Mouse (Mus musculus) embryonic facial prominence, embryonic 15.5 days (tissue): ENCODE results near the gene Adm. TPM values are rescaled to one million over a fixed set of nuclear protein-coding genes. Genes with fewer than 3 reads are reported as not detected.
A peak's percentile ranks its signal among the peaks of the same experiment; 100 is the strongest.

Source experiments
- ATAC-seq: fragments of 200-750 bp; cut with Nextera tagmentation; 2 replicates; pipeline ENCODE4 v1.8.0; 2017; ENCODE audit warnings: low read depth, moderate TSS enrichment; ENCODE audit not compliant: insufficient number of reproducible peaks, low FRiP score, low TSS enrichment
- H3K27ac ChIP-seq: fragments of 300-500 bp; sonication (generic); replicated peaks from 2 replicates; pipeline ENCODE4 v1.5.1; 2015; ENCODE audit warnings: mild to moderate bottlenecking, inconsistent platforms
- H3K27me3 ChIP-seq: fragments of 300-500 bp; sonication (generic); 2 replicates; pipeline ENCODE4 v1.6.1; 2015; ENCODE audit warnings: inconsistent platforms
- H3K36me3 ChIP-seq: fragments of 300-500 bp; sonication (generic); 2 replicates; pipeline ENCODE4 v1.6.1; 2015; ENCODE audit warnings: mild to moderate bottlenecking, inconsistent platforms
- H3K4me1 ChIP-seq: fragments of 300-500 bp; sonication (generic); 2 replicates; pipeline ENCODE4 v1.6.1; 2015; ENCODE audit warnings: inconsistent platforms
- H3K4me2 ChIP-seq: fragments of 300-500 bp; sonication (generic); replicated peaks from 2 replicates; pipeline ENCODE4 v1.6.1; 2015; ENCODE audit warnings: mild to moderate bottlenecking, inconsistent platforms
- H3K4me3 ChIP-seq: fragments of 300-500 bp; sonication (generic); replicated peaks from 2 replicates; pipeline ENCODE4 v1.5.1; 2015; ENCODE audit warnings: mild to moderate bottlenecking, inconsistent platforms
- H3K9ac ChIP-seq: fragments of 300-500 bp; sonication (generic); 2 replicates; pipeline ENCODE4 v1.6.1; 2015; ENCODE audit warnings: inconsistent platforms
- H3K9me3 ChIP-seq: fragments of 300-500 bp; sonication (generic); replicated peaks from 2 replicates; pipeline ENCODE4 v1.6.1; 2016; ENCODE audit warnings: inconsistent platforms
- WGBS: fragments of 180-500 bp; shearing (Covaris S2); methylation state at CpG from one replicate; pipeline ENCODE4 v1.1.7; 2015; 5-methylcytosine and 5-hydroxymethylcytosine counted together
- polyA plus RNA-seq: library from polyadenylated mRNA; unstranded; fragments of >200 nt; fragmentation: Nextera tagmentation; extraction: Ambion mirVana; gene quantifications from 2 replicates; pipeline ENCODE4 v1.2.1, GENCODE M21; 2015

Gene Adm
- polyA plus RNA-seq, 1 experiment from 2014 or later = 5.5 TPM

- 66% methylated on average over 6 of the region's 6 CpGs for WGBS
- H3K9me3 ChIP-seq = no peaks in the 10 kb centered on the region
These were observed 40.8 kb downstream of the Adm start for GRCm38 (mm10) chr7:110668247-110668646.

GRCm38 (mm10) chr7:110668756-110669155 is 41.3 kb downstream of the Adm start:
- Histone ChIP-seq H3K9ac (no peak overlapping the region), H3K27me3 (no peaks in the 10 kb centered on the region), H3K4me2 (no peak overlapping the region), H3K27ac (peak overlapping the region; percentile 58), H3K4me1 (0 out of 2 replicates have a peak, but pooled peaks cover 4% of the 10 kb centered on the region), H3K9me3 (no peaks in the 10 kb centered on the region), H3K36me3 (no peaks in the 10 kb centered on the region), H3K4me3 (no peak overlapping the region)
- 22% methylated on average over 5 of the region's 5 CpGs for WGBS
- ATAC-seq = peak; percentile 47; the same call in 1 of the 2 replicates

More at GRCm38 (mm10) chr7:110668247-110668646, 40.8 kb downstream of the Adm start:
- Histone ChIP-seq H3K9ac (no peak overlapping the region), H3K36me3 (no peaks in the 10 kb centered on the region), H3K27me3 (no peaks in the 10 kb centered on the region), H3K27ac (peak overlapping the region; percentile 51; the same call in 1 of the 2 replicates), H3K4me2 (no peak overlapping the region), H3K4me3 (no peak overlapping the region), H3K4me1 (0 out of 2 replicates have a peak, but pooled peaks cover 4% of the 10 kb centered on the region)
- ATAC-seq = no peak; the same call in 1 of the 2 replicates

GRCm38 (mm10) chr7:110671121-110671680 is 43.7 kb downstream of the Adm start:
- Histone ChIP-seq H3K4me3 (no peak overlapping the region), H3K4me1 (0 out of 2 replicates have a peak, but pooled peaks cover 4% of the 10 kb centered on the region), H3K9me3 (no peaks in the 10 kb centered on the region), H3K36me3 (no peaks in the 10 kb centered on the region), H3K27ac (no peak overlapping the region), H3K9ac (no peak overlapping the region), H3K27me3 (no peaks in the 10 kb centered on the region), H3K4me2 (no peak overlapping the region)
- ATAC-seq = no peak
- 52% methylated on average over 6 of the region's 6 CpGs for WGBS

Other genes starting within 250 kb of the Adm start
- 27.7 and 28.4 TPM in 2 replicates for gene Sbf2, start 12.7 kb upstream of the Adm start, polyA plus RNA-seq
- gene Ampd3, start 140.5 kb downstream of the Adm start, polyA plus RNA-seq = 10.6 and 11.1 TPM in 2 replicates
- 21.4 and 22.5 TPM in 2 replicates for gene Rnf141, start 216.8 kb downstream of the Adm start, polyA plus RNA-seq
- 14.4 and 14.5 TPM in 2 replicates for gene Lyve1, start 235.6 kb downstream of the Adm start, polyA plus RNA-seq